Mouse (Mus musculus) right cerebral cortex, postnatal 4 days (tissue): ENCODE results near the gene Dbx2.

Source experiments
- DNase-seq: peaks from one replicate; pipeline ENCODE4 v3.0.0-alpha.2; 2022

Gene Dbx2

DNA sequence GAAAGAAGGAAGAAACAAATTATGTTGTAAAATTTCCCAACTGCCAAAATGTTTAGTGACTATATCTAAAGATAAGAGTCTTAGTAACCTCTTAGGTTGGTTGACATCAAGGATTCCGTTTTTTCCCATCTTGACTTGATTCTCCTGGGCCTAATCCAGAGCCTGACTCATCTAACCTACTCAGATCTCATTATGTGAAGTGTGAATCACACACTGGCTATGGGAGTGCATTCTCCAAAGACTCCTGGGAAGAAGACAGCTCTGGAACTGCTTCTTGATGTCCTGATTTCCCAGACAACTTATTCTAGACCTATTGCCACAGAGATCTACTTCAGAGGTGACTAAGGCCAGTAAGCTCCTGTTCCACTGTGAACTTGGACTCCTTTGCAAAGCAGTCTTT is 43.2 kb downstream of the Dbx2 start:
- DNase-seq = no peak

- DNase-seq = no peak
These were observed 54.6 kb downstream of the Dbx2 start for GRCm38 (mm10) chr15:95601179-95601578.

DNA sequence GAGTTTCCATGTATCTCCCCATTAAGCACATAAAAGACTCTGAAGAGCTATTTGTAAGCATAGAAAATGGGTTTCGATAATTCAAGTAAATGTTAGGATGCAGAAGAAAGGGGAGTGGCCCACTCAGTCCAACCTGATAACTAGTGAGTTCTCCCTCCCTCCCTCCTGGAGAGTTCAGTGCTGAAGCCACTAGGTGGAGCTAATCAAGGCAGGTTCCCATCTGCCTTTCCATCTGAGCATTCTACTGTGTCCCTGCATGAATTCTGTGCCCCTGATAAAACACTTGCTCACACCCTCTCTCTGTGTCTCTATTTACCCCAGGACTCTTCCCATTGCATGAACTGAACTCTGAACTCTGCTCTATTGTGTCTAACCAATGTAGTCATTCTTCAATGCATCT is 57.1 kb downstream of the Dbx2 start:
- no peak for DNase-seq

DNA sequence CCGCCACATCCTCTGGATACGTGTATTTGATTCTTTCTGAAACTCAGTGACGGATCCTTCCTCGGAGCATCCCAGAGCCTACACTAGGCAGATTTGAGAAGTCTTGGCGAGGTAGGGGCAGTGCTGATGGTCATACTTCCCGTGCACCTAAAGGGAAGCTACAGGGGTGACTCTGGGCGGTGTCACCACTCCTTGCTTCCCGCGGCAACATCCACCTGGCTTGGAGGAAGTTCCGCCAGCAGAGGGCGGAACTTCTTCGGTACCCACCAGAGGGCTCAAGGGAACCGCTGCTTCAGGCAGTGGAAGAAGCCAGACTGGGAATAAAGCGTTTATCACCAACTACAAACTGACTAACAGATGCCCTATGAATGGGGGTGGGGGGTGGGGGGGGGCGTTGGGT is 68.9 kb downstream of the Dbx2 start:
- DNase-seq = no peak

- DNase-seq = no peak
These were observed 70.9 kb downstream of the Dbx2 start for GRCm38 (mm10) chr15:95584891-95585290.

DNA sequence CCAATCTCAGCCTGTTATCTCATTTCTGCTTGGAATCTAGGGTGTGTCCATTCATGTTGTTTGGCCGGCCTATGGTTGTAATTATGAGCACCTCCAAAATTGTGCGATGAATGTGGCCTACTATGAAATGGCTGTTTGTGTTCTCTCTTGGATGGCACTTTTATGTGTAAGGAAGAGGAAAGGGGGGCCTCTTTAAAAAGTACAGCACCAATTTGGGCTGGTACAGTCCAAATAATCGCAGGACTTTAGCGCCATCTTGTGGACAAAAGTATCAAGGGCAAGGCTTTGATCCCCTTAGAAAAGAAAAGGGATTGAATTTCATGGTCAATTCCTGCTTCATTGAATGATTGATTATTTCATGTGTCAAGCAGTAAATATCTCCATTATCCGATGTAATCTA is 81.1 kb downstream of the Dbx2 start:
- DNase-seq = peak; percentile 64
